Mouse (Mus musculus) lung, postnatal 25 days (tissue): ENCODE measurements around the gene Plekhg3.

Source experiments
- DNase-seq: peaks from one replicate; pipeline ENCODE4 v3.0.0; 2022; ENCODE audit warnings: low spot score

Gene Plekhg3

DNA sequence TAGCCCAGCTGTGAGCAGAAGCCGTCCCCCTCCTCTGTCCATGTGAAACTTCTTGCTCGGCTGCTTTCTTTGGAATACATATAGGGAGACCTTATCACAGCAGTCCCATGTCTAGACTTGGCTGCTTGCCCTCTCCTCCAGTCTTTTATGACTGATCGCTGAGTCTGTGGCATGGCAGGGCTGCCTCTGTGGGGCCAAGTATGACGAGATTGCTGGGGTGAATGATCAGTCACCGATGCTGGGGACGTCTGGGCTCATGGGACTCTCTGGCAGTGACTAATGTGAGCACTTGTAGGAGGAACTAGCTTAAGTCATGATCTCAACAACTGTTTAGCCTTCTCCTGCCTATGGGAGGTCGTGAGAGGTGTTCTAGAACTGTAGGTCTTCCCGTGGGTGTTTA is 21.6 kb downstream of the Plekhg3 start:
- no peak for DNase-seq

DNA sequence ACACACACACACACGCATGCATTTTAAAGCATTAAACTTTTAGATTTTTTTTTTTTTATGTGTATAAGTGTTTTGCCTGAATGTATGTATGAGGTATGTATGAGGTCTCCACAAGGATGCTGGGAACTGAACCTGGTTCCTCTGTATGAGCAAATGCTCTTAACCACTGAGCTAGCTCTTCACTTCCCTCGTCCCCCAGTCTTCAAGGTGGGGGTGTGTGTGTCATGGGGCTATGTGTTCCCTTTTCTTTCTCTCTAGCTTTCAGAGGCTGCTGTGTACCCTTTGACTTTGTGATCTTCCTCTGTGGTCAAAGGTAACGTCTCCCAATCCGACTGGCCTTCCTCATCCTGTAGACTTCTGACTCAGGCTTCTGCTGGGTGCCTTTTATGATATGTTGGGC is 22.3 kb downstream of the Plekhg3 start:
- no peak for DNase-seq

DNA sequence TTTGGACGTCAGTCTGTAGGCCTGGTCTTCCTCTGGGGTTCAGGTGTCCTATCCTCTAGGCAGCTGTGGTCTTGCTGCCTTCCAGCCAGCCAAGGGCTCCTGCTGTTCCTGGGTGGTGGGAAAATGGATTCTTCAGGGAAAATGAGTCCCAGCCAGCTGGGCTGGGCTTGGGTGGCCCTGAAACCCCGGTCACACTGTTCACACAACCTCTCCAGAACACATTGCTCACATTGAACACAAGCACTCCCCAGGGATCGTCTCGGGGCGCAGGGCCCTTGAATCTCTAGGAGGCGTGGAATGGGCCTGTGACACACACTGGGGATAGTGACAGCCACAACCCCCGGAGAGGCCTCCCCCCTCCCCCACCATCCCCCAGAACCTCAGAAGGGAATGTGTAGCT is 23.2 kb downstream of the Plekhg3 start:
- DNase-seq: no peak

DNA sequence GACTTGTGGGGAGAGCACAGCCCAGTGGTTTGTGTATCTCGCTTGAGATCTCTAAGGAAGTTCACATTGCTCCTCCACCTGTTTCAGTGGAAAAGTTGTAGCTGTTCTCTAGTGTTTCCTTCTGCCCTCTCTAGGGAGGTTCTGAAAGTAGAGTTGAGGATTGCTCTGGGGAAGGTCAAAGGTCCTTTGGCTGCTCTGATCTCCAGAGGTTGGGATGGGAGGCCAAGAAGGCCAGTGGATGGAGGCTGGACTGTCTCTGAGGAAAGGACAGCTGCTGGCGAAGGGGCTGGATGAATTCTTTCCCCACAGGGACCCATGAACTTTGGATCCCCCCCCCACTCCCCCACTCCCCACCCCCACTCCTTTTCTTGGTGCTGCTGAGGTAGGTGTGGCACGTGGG is 23.7 kb downstream of the Plekhg3 start:
- DNase-seq: no peak

DNA sequence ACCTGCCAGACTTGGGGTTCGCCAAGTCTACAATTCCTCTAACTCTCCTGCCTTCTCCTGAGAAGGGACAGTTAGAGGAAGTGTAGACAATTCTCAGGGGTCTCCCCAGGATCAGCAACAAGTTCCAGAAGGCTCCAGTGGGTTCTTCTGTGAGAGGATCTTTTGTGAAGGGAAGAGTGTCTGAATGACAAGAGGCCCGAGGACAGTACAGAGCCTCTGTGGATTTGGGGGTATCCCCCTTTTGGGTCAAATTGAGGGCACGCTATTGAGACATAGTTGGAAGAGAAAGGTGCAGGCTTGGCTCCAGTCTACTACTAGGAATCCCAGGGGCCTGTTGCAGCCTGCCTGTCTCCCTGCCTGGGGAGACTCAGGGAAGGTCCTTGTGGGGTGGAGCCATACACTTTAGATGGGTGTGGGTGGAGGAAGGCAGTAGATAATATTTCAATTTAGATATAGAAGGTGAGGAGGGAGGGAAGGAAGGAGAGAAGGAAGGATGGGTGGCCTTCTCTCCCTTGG is 24.2 kb downstream of the Plekhg3 start:
- no peak for DNase-seq

DNA sequence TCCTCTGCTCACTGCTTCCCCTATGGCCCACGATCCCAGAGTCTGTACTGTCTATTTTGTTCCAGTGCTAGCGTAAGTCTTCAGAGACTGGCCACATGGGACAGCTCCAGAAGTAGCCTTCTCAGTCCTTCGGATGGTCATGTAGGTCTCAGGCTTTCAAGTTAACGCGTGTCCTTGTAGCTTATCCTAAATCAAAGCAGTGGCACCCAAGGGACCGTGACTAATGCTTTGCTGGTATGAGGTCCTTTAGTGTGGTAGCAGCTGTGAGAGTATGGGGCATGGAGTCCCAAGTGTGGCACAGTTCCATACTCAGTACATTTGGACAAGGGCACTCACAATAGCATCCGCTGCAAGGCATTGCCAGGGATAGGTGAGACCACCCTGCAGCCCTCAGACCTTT is 25.5 kb downstream of the Plekhg3 start:
- no peak for DNase-seq

DNA sequence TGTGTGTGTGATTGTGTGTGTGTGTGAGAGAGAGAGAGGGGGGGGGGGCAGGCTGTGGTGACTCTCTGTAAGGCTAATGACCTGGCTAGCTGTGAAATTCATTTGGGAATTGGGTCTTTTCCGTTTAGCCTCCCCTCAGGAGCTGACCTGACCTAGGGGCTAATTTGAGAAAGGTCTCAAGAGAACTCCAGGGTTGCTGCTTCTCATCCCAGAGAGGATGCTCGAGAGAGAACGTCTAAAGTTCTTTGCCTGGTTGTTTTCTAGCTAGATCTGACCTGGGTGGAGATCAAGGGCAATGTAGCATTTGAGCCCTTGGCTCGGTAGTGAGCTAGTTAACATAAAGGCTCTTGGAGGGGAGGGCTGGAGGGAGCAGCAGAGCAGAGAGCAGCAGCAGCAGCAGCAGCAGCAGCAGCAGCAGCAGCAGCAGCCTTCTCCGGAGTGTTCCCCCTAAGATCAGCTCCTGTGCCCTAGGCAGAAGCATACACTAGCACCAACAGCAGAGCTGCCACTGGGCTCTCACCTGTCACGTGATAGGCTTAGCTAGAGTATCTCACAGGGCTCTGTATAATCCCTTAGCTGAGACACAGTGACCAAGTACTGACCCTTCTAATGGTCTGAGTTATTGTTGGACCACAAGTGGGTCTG is 26.2 kb downstream of the Plekhg3 start:
- DNase-seq: no peak

DNA sequence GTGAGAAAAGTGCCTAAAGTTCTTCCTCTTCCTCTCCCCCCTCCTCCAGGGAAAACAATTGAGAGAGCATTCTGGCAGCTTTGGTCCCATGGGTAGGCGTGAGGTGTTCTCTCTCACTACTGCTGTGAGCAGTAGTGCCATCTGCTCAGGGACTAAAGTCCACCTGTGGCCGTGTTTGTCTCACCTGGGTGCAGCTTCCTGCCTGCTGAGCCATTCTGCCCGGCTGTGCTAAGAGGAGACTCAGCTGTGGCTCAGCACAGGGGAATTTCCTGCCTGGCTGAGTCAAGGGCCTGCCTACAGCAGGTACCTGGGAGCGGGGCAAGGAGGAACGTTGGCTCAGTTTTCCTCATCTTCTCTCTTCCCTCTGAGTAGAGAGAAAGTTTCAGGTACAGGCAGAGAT is 27.5 kb downstream of the Plekhg3 start:
- no peak for DNase-seq

DNA sequence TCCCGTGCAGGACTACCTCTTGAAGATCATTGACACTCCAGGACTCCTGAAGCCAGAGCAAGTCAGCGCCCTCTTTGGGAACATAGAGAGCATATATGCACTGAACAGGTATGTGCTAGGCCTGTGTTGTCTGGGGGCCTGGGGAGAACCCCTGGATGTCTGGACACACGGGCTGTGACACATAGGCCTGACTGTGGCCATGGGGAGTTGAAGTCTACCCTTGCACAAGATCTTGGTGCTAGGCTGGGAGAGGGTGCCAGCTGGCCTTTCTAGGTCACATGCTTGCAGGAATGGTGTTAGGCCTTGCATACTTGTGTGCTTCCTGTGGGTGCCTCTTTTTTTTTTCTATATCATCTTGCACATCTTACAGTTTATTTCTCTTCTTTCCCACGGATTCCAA is 31.5 kb downstream of the Plekhg3 start:
- no peak for DNase-seq

DNA sequence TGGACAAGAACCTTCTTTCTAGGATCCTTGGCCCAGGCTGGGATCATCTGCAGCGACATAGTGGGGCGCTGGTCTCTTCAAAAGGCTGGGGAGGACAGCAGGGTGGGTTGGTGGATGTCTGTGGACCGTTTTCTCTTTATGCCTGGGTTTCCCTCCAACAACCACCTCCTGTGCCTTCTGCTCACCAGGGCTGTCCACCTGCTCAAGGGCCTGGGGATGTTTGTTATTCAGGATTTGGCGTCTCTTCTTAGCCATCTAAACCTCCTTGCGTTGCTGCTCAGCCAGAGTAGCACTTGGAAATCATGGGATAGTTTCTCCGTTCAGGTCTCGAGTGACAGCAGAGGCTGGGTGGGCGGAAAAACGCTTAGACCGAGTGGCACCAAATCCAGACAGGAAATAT is 35.6 kb downstream of the Plekhg3 start:
- no peak for DNase-seq

DNA sequence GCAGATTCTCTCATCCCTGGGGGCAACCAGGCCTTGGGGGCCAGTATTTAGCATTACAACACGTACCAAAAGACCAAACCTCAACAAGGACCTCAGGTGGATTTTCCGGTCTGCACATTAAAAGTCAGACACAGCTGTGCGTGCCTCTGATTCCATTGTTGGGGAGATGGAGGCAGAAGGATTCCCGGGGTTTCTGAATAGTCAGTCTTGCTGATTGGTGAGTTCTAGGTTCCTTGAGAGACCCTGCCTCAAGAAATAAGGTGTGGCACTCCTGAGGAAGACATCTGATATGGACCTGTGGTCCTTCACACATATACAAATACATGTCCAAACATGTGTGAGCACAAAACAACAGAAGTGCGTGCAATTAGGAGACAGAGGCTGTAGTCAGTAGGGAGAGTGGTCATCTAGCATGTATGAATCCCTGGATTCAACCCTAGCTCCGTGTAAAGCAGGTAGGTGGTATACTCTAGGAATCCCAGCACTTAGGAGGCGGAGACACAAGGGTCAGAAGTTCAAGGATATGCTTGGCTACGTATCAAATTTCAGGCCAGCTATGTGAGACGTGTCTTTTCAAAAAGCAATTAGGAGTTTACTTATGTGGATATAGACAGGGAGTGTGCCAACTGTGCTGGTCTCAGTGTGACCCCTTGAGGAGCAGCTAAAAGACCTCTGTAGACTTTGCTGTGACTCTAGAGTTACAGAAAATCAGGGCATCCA is 39.7 kb downstream of the Plekhg3 start:
- no peak for DNase-seq

DNA sequence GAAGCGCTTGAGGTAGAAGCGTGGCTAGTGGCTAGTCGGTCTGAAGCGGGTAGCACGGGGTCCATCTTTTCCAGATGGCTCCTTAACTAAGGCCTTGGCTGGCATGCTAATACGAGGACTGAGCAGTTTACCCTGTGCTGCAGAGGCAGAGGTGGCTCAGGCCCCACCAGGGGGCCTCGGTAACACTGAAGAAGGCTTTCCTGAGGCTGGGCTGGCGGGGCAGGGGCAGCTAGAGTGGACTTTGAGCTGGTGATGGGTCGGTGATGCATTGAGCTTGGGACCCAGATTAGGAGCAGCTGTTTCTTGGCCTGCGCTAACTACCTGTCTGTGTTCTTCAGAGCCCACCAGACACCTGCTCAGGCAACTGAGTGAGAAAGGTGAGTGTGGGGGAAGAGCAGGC is 40.6 kb downstream of the Plekhg3 start:
- no peak for DNase-seq

DNA sequence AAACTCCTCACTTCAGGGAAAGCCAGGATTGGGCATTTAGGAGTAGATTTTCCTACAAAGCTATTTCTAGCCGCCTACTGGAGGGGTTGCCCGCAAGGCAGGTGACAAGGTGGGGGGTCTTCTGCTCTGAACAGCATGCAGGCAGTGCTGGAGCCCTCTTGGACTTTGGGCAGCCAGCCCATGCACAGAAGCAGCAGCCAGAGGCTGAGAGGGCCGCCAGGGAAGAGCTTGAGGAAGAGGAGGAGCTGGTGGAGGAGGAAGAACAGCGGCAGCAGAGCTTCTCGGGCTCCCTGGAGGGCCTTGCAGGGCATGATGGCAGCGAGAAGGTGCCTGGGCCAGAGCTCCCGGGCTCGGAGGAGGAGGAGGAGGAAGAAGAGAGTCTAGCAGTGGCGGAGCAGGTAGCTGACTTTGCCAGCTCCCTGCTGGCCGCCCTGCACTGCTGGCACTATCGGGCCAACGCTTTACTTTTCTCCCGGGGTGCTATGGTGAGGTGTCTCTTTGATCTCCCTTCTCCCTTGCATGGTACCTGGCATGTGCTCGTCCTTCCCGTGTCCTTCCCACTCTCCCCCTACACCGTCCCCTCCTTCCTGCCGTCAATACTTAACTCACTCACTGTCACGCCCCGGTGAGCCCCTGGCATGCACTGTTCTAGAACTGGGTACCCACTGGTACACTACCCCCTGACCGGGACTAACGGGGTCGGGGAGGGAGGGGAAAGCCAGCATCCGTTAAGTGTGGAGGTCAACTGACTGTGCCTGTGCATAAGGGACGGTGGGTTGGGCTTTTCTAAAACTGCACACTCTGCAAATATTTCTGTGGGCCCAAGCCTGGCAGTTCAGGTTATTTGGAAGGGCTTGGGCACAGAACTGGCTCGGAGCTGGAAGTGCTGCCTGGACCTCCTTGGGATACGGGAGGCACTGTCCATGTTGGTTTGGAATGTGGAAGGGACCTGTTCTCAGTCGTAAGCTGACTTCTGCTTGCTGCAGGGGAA is 41.9 kb downstream of the Plekhg3 start:
- no peak for DNase-seq

DNA sequence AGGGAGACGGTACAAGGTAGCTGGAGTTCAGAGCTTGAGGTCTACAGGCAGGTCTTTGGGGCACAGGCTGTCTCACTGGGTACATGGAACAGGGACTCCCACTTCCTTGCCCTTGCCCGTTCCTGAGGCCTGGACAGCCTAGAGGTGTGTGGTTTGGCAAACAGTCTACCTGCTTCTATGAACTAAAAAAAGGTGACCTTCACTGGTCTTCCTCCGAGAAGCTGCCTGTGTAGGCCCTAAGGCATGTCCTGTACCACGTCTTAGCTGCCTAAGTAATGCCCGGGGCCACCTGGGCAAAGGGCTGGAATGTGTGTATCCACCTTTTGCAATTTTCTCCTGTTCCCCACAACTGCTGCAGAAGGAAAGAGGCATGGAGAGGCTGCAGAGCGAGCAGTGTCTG is 42.7 kb downstream of the Plekhg3 start:
- no peak for DNase-seq

DNA sequence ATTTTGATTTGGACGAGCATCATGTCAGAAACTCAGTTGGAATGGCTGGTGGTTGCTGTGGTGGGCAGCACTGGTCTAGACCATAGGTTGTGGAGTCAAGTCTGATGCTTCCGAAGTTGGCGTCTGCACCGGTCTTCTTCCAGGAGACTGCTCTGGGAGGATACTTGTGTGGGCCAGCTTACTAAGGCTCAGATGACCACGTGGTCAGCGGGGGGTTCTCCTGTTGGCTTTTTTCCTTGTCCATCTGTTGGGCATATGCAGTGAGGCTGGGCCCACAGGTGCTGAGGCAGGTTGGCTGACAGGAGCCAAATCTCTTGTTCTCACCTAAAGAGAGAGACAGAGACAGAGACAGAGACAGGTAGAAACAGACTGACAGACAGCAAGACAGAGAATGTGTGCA is 44.1 kb downstream of the Plekhg3 start:
- DNase-seq: no peak

DNA sequence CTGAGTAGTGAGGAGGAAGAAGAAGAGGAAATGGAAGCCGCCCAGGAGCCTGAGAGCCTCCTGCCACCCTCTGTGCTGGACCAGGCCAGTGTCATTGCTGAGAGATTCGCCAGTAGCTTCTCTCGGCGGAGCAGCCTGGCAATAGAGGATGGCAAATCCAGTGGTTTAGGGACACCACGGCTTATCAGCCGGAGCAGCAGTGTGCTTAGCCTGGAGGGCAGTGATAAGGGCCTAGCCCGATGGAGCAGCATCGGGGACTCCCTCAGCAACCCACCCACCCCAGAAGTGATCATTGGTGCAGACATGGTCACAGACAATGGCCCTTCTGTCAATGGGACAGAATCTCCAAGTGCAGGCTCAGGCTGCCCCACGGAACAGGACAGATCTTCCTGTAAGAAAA is 45.4 kb downstream of the Plekhg3 start:
- DNase-seq: no peak

DNA sequence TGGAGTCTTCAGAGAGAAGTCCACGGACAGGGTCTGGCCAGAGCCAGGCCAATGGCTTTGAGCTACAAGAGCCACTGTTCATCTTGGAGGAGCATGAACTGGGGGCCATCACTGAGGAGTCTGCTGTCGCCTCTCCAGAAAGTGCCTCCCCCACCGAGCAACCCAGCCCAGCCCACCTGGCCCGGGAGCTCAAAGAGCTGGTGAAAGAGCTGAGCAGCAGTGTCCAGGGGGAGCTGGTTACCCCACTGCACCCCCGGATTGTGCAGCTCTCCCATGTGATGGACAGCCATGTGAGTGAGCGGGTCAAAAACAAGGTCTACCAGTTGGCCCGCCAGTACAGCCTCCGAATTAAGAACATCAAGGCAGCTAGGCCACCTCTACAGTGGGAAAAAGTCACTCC is 46.1 kb downstream of the Plekhg3 start:
- DNase-seq: no peak

DNA sequence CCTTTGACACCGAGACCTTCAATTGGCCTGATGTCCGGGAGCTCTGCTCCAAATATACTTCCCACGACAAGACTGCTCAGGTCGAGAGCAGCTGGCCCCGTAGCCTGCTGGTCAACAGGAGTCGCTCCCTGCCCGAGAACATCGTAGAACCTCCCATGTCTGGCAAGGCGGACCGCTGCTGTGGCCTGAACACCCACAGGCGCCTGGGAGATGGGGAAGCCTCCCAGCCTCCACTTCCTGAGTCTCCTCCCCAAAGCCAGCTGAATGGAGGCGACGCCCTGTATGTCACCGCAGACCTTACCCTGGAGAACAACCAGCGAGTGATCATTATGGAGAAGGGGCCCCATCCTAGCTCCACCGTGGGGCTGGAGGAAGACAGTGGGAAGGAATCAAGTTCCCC is 47.2 kb downstream of the Plekhg3 start:
- no peak for DNase-seq

DNA sequence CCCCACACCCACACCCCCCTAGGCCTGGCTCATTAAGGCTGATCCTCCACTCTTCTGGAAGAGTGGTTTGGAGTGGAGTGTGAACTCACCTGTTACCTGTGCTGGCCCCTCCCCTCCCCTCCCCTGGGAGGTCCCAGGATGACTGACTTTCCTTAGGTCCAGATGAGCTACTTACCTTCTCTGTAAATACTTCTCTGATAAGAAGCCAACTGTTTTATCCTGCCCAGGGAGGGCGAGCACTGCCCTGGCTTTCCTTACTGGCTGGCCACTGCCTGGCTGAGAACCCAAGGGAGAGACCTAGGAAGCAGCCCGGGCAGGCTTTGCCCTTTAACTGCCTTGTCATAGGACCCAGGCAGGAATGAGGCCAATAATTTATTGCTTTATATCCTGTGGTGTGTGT is 47.8 kb downstream of the Plekhg3 start:
- DNase-seq: no peak

DNA sequence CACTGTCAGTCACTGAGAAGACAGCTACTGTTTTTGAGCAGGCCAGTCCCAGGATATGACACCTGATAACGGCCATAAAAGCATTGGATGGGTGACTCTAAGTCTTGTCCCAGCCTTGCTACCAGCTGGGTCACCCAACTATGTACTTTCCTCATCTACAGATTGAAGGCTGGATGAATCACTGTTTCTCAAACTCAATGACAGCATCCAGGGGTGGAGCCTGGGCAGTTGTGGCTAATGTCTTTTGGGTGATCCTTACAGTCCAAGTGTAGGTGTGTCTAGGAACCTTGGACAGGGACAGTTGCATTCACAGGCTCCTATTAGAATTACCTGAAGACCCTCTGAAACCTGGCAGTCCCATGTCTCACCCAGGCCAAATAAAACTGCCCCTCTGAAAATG is 49.1 kb downstream of the Plekhg3 start:
- no peak for DNase-seq

DNA sequence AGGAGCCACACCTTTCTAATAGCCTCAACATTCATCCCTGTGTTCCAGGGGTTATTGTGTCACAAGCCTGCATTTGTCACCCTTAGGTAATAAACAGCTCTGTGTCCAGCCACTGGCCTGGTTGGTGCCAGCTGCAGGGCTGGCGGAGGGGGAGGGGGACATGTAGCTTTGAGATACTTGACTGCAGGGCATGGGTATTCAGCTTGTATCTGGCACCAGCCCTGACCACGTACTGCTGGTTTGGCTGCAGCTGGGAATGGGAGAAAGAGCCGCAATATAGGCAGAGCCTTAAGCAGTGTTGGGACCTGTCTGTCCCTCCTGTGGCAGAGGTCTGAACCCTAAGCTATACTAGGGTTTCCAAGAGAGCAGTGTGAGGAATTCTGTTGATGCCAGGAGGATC is 51.4 kb downstream of the Plekhg3 start:
- DNase-seq: no peak

DNA sequence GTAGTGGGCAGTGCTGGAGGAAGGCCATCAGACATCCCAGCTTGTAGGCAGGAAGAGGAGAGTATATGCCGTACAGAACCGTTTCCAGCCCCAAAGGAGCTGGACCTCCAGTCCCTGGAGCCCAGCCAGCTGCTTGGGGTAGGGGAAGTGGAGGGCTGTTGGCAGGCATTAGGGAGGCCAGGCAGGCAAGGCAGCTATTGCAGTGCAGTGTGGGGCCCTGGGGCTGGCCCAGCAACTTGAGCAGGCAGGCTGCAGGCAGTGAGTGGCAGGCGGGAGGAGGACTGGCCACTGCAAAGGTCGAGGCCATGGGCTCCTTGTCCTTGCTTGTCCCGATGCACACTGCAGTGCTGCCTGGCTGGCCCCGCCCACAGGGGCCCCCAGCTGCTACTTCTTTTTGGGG is 52.1 kb downstream of the Plekhg3 start:
- DNase-seq: no peak

DNA sequence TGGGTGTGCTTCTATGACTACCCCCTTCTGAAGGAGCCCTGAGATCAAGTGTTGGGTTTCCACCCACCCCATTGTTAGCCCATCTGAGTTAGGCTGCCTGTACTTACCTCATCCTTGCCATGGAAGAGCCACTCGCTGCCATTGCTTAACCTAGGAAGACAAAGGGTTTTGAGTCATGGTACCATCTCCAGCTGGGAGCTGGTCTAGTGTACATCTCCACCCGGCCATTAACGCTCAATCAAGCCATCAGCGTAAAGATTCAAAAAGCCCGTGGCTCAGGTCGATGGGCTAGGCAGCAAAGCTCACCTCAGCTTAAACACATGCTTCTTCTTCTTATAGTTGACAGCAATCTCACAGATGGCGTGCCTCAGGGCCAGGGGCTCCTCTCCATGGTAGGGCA is 52.8 kb downstream of the Plekhg3 start:
- no peak for DNase-seq
